Mouse (Mus musculus) cerebellum, adult 11-12 months (tissue): Measurements from ENCODE around the gene Rundc3a.
"Not testable (repeated sequence)": the region's sequence is repeated elsewhere in the genome, so short reads cannot be mapped to it uniquely, and the experiment has no call there.

Source experiments
- DNase-seq: peaks from one replicate; pipeline ENCODE4 v3.0.0; 2022

The Rundc3a gene

DNA sequence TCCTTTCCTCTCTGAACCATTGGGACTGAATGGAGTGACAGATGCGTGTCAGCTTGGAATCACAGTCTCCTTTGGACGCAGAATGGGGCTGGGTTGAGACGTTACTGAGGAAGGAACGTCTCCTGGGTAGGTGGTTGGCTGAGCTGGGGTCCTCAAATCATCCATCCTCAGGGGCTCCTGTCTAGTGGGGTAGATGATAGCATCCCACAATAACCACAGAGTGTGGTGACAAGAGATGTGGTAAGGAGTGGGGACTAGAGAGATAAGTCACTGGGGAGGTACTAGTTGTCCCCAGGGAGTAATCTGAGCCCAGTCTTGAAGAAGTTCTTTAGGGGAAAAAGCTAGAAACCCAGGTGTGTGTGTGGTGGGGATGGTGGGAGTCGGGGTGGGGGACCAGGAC is 24.9 kb upstream of the Rundc3a start:
- no peak for DNase-seq

- no peak for DNase-seq
These were observed 23.9 kb upstream of the Rundc3a start for GRCm38 (mm10) chr11:102369263-102369662.

DNA sequence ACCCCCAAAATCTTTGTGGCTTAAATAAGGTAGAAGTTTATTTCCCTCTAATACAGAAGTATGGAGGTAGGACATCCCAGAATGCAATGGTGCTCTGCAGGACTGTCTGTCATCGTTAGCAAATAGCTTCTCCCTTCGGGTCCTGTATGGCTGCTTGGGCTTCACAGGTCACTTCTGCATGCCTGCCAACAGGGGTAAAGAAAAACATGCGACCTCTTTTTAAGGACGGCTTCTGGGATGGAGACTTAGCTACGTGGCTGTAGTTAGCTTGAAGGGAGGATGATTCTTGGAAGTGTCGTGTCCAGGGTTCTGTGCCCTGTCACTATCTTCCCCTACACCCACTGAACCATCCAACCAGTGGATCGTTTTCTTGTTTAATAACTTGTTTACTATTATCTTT is 22.9 kb upstream of the Rundc3a start:
- DNase-seq = no peak

DNA sequence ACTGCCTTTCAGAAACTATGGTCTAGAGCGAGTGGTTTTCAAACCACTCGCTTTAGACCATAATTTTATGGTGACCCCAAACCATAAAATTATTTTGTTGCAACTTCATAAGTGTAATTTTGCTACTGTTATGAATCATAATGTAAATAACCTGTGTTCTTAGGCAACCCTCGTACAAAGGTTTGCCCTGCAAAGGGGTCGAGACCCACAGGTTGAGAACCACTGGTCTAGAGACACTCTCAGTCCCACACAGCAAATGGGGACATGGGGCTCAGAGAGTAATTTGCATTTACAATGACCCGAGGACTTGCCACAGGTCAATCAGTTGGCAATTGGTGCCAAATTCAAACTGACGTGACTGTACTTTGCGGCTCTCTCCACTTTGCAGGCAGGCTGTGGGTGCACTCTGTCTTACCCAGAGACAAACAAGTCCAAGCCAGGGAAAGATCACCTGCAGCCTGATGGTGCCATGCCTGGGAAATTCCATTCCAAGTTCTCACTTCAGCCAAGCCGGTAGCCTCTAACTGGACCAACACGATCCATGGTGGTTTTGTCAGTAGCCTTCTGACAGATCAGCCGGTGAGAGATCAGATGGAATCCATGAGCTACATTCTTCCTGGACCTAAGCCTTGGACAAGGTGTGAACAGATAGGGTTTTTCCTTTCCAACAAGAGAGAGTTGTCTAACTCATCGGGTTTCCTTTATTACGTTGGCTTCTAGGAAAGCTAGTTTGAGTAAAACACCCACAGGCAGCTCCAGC is 21.1 kb upstream of the Rundc3a start:
- no peak for DNase-seq

GRCm38 (mm10) chr11:102372936-102373335 is 20.3 kb upstream of the Rundc3a start:
- DNase-seq = no peak

- no peak for DNase-seq
These were observed 19.6 kb upstream of the Rundc3a start for GRCm38 (mm10) chr11:102373646-102374045.

DNA sequence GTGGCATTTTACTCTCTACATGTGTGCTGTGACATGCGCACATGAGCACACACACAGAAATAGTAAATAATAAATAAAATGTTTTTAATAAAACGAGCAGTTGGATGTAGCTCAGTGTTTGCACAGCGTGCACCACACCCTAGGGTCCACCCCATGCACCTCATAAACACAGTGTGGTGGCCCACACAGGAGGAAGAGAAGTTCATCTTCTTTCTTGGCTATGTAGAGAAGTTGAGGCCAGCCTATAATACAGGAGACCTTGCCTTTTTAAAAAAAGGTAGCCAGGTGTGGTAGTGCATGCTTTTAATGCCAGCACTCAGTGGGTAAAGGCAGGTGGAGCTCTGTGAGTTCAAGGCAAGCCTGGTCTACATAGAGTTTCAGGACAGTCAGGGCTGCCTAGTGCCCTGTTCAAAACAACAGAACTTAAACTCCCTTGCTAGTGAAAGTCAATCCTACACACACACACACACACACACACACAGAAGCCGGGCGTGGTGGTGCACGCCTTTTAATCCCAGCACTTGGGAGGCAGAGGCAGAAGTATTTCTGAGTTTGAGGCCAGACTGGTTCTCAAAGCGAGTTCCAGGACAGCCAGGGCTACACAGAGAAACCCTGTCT is 19.0 kb upstream of the Rundc3a start:
- DNase-seq = no peak

DNA sequence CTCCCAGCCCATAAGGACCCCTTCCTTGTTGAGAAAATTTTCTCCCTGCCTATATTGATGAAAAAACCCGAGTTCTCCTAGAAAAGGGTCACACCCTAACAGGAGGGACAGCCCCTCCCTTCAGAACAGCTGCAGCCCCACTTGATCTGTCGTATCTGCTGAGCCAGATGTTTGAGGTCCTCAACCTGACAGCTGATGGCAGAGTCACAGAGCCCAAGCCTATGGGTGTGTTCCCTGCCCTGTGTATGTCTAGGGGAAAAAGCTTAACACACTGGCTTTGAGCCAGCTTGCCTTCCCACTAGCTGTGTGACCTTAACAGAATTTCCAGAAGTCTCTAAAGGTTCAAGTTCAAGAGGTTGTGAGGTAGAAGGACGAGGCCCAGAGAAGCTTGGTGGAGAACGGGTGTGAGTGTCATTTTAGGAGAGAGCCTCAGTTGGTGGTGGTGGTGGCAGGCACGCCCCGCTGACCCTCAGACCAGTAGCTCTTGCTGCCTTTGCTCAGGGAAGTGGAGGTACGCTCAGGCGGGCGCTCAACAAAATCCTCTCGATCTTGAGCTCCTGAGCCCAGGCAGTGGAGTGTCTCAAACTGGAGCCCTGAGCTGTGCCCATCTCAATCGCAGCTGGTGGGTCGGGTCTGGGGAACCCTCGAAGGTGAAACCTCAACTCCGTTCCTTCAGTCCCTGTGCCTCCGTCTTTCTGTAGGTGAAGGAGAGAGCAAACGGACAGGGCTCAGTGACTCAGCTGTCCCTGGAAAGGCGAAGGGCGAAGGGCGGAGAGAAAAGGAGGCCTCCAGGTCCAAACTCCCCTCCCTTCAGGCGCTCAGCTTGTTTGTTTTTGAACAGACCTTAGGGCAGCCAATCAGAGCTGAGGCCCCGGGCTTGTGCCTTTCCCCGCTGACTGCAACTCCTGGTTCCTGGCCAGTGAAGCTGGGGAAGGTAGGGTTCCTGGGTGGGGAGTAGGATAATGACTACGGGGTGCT is 17.7 kb upstream of the Rundc3a start:
- peak; percentile 82 for DNase-seq

DNA sequence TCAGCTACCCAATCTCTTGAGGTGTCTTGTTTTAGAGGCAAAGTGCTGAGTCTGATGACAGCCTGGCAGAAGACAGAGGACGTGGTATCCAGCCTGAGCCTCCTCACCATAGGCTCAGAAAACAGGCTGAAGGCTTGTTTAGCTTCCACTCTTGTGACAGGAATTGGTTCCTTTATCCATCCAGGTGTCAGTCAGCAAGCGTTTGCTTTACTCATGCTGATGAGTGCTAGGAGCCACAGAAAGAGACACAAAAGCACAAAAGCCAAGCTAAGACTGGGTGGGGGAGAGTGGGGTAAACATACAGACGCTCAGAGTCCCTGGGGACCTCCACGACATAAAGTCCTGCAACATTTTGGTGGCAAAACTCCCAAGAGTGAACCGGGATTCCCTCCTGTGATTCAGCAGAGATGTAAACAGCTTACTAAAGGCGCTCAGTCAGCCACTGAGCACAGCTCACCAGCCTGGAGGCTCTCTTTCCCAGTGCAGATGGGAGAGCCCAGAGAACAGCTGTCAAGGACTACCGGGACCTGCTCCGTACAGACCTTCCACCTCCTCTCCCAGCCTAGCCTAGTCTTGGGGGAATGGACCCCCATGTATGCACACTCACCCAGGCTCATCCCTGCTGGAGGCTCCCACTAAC is 16.9 kb upstream of the Rundc3a start:
- DNase-seq = no peak

- no peak for DNase-seq
These were observed 16.0 kb upstream of the Rundc3a start for GRCm38 (mm10) chr11:102377186-102377585.

DNA sequence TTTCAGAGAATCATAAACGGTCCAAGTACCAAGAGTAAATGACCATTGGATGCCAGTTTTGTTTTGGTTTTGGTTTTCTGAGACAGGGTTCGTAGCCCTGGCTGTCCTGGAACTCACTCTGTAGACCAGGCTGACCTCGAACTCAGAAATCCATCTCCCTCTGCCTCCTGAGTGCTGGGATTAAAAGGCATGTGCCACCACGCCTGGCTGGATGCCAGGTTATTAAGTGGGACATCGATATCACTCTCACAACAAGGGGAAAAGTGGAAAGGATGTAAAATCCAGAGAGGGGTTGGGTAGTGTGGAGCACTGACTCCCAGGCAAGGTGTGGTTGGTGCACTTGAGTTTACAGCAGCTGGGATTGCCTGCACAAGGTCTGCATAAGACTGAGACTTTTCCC is 13.1 kb upstream of the Rundc3a start:
- DNase-seq = no peak

GRCm38 (mm10) chr11:102381341-102382100 is 11.7 kb upstream of the Rundc3a start:
- DNase-seq = no peak

DNA sequence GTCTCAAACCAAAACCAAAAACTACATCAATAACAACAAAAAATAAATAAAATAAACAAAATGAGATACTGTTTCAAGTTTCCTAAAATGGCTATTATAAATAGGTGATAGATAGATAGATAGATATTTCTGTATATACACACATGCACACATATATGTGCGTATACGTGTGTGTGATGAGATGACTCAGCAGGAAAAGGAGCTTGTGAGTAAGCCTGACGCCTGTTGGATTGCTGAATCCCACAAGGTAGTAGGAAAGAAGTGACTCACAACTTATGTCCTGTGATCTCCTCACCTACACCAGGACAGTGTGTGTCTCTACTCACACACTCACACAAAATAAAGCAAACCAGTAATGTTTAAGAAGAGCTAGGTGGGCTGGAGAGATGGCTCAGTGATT is 10.4 kb upstream of the Rundc3a start:
- no peak for DNase-seq

DNA sequence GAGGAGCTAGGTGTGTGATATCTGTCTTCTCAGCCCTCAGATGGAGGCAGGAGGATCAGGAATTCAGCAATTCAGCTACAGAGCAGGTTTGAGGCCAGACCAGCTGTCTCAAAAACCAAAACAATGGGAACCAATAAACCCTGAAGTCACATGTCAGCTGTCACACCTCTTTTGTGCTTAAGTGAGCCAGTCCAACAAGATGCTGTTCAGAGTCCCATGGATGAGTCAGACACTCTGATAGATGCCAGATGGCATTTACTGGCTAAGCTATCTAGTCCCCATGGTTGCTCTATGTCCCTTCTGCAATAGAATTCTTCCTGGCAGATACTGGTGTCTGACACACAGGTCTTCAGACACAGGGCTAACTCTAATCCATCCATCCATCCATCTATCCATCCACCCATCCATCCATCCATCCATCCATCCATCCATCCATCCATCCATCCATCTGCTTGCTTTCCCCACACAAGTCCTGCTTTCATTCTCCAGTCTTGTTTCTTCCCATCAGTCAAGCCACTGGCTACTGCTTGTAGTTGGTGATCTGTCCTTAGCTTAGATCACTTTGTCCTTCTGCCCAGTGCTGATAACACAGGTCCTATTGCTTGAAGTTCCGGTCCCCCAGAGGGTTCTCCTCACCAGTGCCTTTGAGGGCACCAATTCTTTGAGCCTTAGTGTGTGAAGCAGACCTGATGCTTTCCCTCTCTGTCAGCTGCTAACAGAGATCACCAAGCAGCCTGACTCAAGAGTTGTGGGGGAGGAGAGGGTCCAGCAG is 9.7 kb upstream of the Rundc3a start:
- DNase-seq = peak; percentile 64

DNA sequence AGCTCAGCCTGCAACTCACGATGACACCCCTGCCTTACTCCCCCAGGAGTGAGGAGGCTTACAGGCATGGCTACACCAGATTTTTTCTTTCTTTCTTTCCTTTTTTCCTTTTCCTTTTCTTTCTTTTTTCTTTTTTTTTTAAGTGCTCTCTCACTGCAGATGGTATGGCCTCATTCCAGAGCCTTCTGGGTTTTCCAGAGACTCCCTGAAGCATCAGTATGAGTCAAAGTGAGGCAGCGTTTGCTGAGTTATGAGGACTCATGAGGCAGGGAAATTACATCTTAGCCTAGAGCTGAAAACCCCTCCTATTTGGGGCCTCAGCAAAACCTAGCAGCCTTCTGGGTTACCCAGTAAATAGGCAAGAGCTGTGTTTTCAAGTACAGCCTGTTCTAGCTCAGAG is 8.8 kb upstream of the Rundc3a start:
- no peak for DNase-seq

DNA sequence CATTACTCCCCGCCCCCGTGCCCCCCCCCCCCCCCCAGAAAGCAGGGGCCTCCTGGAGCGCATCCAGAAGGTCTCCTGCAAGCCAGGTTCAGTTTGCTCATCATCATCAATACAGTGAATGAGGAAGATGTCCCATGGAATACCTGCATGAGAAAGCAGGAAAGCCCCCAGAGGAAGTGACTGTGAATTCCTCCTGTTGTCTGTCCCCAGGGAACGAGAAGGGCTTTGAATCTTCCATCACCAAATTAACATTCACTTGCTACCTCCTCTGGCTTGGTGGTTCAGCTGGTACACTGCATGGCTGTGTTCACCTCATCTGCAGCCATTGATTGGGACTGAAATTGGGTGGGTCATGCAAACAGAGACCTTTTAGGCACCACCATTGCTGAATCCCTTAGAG is 8.1 kb upstream of the Rundc3a start:
- DNase-seq = no peak

DNA sequence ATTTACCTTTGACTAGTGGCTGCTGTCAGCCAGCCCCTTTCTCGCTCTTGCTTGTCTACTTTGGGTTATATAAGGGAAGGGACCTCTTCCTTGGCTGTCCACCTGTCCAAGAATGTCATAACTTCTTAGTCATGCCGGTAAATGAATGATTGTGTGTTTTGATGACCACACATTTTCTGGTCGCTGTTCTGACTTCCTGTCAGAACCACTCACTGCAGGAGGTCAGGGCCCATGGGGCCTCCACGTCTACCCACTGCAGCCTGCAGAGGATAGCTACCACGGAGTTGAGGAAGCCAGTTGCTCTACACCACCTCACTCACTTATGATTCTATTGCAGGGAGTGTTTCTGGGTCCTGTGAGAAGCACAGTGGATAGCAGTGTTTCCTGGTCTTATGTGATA is 7.1 kb upstream of the Rundc3a start:
- DNase-seq = no peak

- not testable (repeated sequence) for DNase-seq
These were observed 3.8 kb upstream of the Rundc3a start for GRCm38 (mm10) chr11:102389436-102389835.

- DNase-seq = no peak
These were observed 564 bp upstream of the Rundc3a start for GRCm38 (mm10) chr11:102392441-102393237.

DNA sequence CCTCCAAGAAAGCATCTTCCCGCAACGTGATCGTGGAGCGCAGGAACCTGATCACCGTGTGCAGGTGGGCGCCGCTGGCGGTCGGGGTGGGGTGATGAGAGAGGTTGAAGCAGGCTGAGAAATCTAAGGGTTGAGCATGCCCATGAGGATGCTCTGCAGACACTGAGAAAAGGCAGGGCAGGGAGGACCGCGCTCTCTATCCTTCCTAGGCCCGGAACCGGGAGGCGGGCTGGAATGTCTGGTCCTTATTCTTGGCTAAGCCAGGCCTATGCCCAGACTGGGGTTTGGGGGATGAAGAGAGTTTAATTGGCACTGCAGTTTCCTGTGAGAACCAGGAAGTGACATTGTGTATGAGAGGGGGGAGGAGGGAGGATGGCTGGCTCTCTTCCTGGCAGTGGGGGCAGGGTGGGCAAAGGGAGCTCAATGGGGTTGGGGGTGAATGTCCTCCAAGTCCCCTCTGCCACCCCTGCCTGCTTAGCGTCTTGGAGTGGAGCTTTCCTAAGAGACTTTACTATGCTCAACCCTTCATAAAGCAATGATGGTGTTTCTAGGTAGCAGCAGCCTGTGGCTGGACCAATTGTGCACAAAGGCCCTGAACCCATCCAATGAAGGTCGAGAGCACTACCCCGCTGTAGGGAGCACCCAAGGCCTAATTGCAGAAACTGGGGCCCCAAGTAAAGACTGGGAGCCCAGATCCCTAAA is 667 bp downstream of the Rundc3a start:
- peak; percentile 77 for DNase-seq
